Mouse (Mus musculus): ENCODE results near the gene Rhbdl3.

- TF ChIP-seq CTCF (IDR thresholded peaks at IDR 0.05; ENCODE audit: borderline replicate concordance, insufficient read depth, low read depth, low read length) (no peak), POLR2A (IDR thresholded peaks at IDR 0.05; ENCODE audit: borderline replicate concordance, insufficient read depth, low read length) (no peak)
These were observed 68.2 kb downstream of the Rhbdl3 start for GRCm38 (mm10) chr11:80368949-80369348.
